Mouse (Mus musculus) thymus, adult 2 months (tissue): Measurements from ENCODE around the gene Wdpcp.

ENCODE experiments used
- CTCF ChIP-seq: fragments of 200-500 bp; IDR thresholded peaks from 2 replicates; pipeline ENCODE4 v1.5.1; 2012; ENCODE audit warnings: mild to moderate bottlenecking, control low read depth, low read length, moderate library complexity, borderline replicate concordance; ENCODE audit not compliant: control insufficient read depth, poor library complexity, insufficient read depth; ENCODE audit errors: extremely low read depth
- POLR2A ChIP-seq: fragments of 200-500 bp; IDR thresholded peaks from 2 replicates; pipeline ENCODE4 v1.6.1; 2012; ENCODE audit warnings: mild to moderate bottlenecking, low read length, control low read depth, moderate library complexity; ENCODE audit not compliant: control insufficient read depth, poor library complexity, insufficient read depth; ENCODE audit errors: extremely low read depth

DNA sequence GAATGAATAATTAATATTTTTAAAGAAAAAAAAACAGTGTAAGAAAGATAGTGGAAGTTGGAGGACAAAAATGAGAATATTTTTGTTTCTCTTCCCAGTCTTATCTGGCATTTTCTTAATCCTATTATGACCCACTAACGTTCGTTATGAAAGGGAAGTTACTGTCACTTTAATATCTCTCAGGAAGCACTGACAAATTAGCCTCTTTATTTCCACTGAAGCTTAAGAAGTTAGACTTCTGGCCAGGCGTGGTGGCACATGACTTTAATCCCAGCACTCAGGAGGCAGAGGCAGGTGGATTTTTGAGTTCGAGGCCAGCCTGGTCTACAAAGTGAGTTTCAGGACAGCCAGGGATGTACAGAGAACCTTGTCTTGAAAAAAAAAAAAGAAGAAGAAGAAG lies 299.7 kb downstream of the Wdpcp start:
- TF ChIP-seq POLR2A (no peak), CTCF (no peak)
